ENCODE assay signal across 8 mouse cellular contexts in genomic region chr15:37005793-37006474, GRCm38 (mm10). TPM values are rescaled to one million over a fixed set of nuclear protein-coding genes. Genes with fewer than 3 reads are reported as not detected.
DNase-seq lines count a peak whose midpoint lies in the region; ATAC-seq and TF ChIP-seq lines count a peak whose summit lies in the region.

No protein-coding gene starts in this region.

- POLR2A ChIA-PET in Patski (lab: Charles Lee) = interaction anchor here (0.6 to 1.8 kb wide), 4 partner anchors 24 to 238 kb away, joined by 3 to 7 read pairs (median 4); no protein-coding TSS in a partner anchor

- peak overlapping the region; percentile 95 for H3K27ac ChIP-seq in kidney, adult 2 months (ENCODE audit: insufficient read depth, low read depth, low read length)
- H3K27ac ChIP-seq in hindbrain, embryonic 12.5 days = peak overlapping the region; percentile 97; the same call in 1 of the 2 replicates
- H3K27ac ChIP-seq in midbrain, embryonic 13.5 days = peak overlapping the region; percentile 96; the same call in 1 of the 2 replicates

- no peaks in the 10 kb centered on the region for H3K27me3 ChIP-seq in kidney, adult 2 months (replicated peaks; ENCODE audit: control insufficient read depth, insufficient read depth, low read length)
- H3K27me3 ChIP-seq in Patski = no peaks in the 10 kb centered on the region
- H3K27me3 ChIP-seq in hindbrain, embryonic 12.5 days = no peaks in the 10 kb centered on the region
- H3K27me3 ChIP-seq in midbrain, embryonic 13.5 days = no peaks in the 10 kb centered on the region

- no peak for ATAC-seq in Patski
- no peak for ATAC-seq in hindbrain, embryonic 12.5 days (ENCODE audit: low FRiP score)
- no peak for ATAC-seq in midbrain, embryonic 13.5 days
- no peak for ATAC-seq in cerebellum, adult (ENCODE audit: insufficient number of reproducible peaks, low FRiP score, low TSS enrichment)

- CTCF ChIA-PET in Patski (lab: Charles Lee) = interaction anchor here (2.6 kb wide), 1 partner anchor 223 kb away, joined by 8 read pairs; no protein-coding TSS in a partner anchor

- in situ Hi-C loops in Patski (cut with MboI; ENCODE audit: low pct_unique_long_range_greater_than_20kb) = loop anchor here (5.0 kb wide), 1 partner anchor 224 kb away; no protein-coding TSS in a partner anchor

- peaks cover 21% of the 10 kb centered on the region for H3K4me1 ChIP-seq in kidney, adult 2 months (ENCODE audit: control insufficient read depth, insufficient read depth, low read length)
- H3K4me1 ChIP-seq in hindbrain, embryonic 12.5 days = peaks cover 21% of the 10 kb centered on the region
- H3K4me1 ChIP-seq in midbrain, embryonic 13.5 days (replicated peaks) = peaks cover 30% of the 10 kb centered on the region

- H3K4me2 ChIP-seq in hindbrain, embryonic 12.5 days (replicated peaks) = peak overlapping the region; percentile 76
- H3K4me2 ChIP-seq in midbrain, embryonic 13.5 days (replicated peaks) = peak overlapping the region; percentile 69

- TF ChIP-seq CTCF in kidney, adult 2 months (conservative IDR thresholded peaks at IDR 0.05; ENCODE audit: insufficient read depth, insufficient read length, low read depth, low read length) = no peak
- TF ChIP-seq CTCF in Patski (IDR thresholded peaks at IDR 0.05) = peak; percentile 53

- H3K9ac ChIP-seq in hindbrain, embryonic 12.5 days = peak overlapping the region; percentile 99
- H3K9ac ChIP-seq in midbrain, embryonic 13.5 days (replicated peaks) = peak overlapping the region; percentile 98

- TF ChIP-seq POLR2A in kidney, adult 2 months (IDR thresholded peaks at IDR 0.05; ENCODE audit: low read depth, low read length) = no peak

- peak overlapping the region; percentile 83 for H3K4me3 ChIP-seq in kidney, adult 2 months (ENCODE audit: insufficient read depth, low read depth, low read length)
- peak overlapping the region; percentile 94 for H3K4me3 ChIP-seq in hindbrain, embryonic 12.5 days
- H3K4me3 ChIP-seq in midbrain, embryonic 13.5 days (replicated peaks) = peak overlapping the region; percentile 95

- H3K9me3 ChIP-seq in hindbrain, embryonic 12.5 days (replicated peaks) = no peaks in the 10 kb centered on the region
- no peaks in the 10 kb centered on the region for H3K9me3 ChIP-seq in midbrain, embryonic 13.5 days

- peaks cover 10% of the 10 kb centered on the region for H3K36me3 ChIP-seq in kidney, adult 2 months (ENCODE audit: control insufficient read depth, insufficient read depth, low read length)
- peaks cover 19% of the 10 kb centered on the region for H3K36me3 ChIP-seq in hindbrain, embryonic 12.5 days
- peaks cover 16% of the 10 kb centered on the region for H3K36me3 ChIP-seq in midbrain, embryonic 13.5 days

- no peak for DNase-seq in kidney, adult 2 months
- DNase-seq in kidney, adult 8-10 months = no peak
- no peak for DNase-seq in Patski (ENCODE audit: low read depth, low spot score)
- DNase-seq in urinary bladder, adult 2 months (ENCODE audit: low spot score) = no peak
- no peak for DNase-seq in right cerebral cortex, postnatal 4 days

- WGBS in kidney, adult 2 months = 24% methylated on average over 7 of the region's 7 CpGs
- WGBS in hindbrain, embryonic 12.5 days = 42% methylated on average over 7 of the region's 7 CpGs
- 39% methylated on average over 7 of the region's 7 CpGs for WGBS in midbrain, embryonic 13.5 days

RNA-seq across cellular contexts. Expression of gene Zfp706, which starts 1.6 kb away (rescaled TPM):
- 63.1 and 82.2 TPM in 2 replicates for polyA plus RNA-seq in kidney, adult 2 months (2012; rRNA removed)
- 267 TPM for polyA plus RNA-seq in Patski (2021)
- polyA plus RNA-seq in hindbrain, embryonic 12.5 days (2016; fragmentation: Nextera tagmentation; extraction: Ambion mirVana) = 417 and 440 TPM in 2 replicates
- polyA plus RNA-seq in midbrain, embryonic 13.5 days (2015; fragmentation: Nextera tagmentation; extraction: Ambion mirVana) = 437 and 479 TPM in 2 replicates
- polyA plus RNA-seq in urinary bladder, adult 2 months (2012; rRNA removed) = 97.1 and 100 TPM in 2 replicates
